Mouse (Mus musculus) thymus, postnatal 25 days (tissue): ENCODE results near the gene Pin1.

Experiments used
- DNase-seq: peaks from one replicate; pipeline ENCODE4 v3.0.0; 2022

Pin1 gene

DNA sequence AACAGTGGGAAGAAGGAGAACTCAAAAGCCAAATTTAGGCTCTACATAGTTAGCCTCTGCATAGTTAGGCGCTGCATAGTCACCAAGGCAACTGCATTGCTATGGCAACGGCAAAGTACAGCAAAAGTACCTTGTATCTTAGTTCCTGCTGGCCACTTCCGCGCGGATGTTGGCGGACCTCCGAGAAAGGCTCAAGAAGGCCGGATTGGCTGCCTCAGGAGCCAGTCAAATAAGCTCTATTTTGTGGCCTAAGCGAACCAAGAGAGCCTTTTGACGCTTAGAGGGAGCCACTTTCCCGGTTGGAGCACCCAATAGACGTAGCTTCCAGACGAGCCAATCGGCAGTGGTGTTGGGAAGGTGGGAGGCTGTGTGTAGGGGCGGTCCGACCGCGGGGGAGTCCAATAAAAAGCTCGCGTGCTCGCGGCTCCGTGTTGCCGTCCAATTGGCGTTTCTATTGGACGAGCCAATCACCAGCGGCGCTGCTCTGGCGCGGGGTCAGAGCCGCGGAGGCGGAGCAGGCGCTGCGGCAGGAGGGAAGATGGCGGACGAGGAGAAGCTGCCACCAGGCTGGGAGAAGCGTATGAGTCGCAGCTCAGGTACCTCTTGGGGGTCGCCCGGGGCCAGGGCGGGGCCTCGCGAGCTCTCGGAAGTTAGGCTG is at the start of gene Pin1:
Gene Pin1 (plus strand): TSS at position 494 of the 658 bp plus-strand sequence.
- peak; percentile 95 for DNase-seq

GRCm38 (mm10) chr9:20606269-20606668 is 45.6 kb upstream of the Pin1 start:
- no peak for DNase-seq

DNA sequence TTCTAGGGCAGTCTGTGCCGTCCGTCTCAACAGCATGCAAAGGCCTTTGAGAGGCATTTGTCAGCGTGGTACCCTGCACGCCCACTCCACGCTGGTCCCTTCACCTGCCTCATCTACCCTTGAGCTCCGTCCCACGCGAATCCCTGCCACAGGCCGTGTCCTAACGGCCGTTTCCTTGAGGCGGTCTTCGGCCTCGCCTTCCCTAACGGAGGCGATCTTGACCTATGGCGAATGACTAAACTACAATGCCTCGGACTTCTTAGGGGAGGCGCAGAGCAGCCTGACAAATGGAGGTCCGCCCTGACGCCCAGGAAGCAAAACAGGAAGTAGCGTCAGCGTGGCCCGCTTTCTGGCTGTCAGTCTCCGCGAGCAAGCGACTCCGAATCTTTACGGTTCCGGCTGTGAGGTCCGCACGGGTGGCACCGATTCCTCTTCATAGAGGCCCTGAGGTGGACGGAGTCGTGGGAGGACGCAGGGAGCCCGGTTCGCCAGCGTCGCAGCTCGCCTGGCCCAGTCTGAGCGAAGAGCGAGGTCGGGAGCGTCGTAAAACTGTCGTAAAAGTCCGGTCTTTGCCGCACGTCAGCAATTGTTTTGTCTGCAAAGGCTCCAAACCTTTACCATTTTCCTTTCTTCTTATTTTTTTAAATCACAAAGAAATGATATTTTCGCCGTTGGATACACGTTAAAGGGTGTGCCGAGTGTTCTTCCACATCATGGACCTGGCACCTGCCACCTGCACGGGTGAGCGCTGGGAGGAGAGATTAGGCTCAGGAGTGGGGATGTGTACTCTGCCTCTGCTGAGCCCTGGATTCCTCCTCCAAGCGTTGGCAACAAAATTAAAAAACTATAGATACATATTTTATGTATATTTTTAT is 44.6 kb upstream of the Pin1 start:
- peak; percentile 92 for DNase-seq

- peak; percentile 26 for DNase-seq
Observed at GRCm38 (mm10) chr9:20609831-20610464, 41.9 kb upstream of the Pin1 start.

- no peak for DNase-seq
Observed at GRCm38 (mm10) chr9:20611976-20612375, 39.9 kb upstream of the Pin1 start.

- DNase-seq, result no peak
Observed at GRCm38 (mm10) chr9:20616685-20617084, 35.2 kb upstream of the Pin1 start.

DNA sequence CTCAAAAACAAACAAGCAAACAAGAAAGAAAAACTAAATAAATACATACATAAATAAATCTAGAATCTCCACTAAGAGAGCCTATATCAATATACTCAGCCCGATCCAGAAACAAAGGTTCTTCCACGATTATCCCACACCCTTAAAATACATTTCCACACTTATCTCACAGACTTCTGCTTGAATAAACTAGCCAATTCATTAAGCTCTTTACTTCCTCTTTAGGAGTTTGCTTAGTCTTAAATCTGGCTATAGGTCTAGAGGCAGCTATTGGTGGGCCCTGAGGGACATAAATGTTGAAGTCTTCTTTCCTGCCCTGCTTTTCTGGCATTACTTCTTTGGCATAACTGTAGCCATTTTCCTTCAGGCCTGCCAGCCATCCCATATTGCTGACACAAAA is 20.6 kb upstream of the Pin1 start:
- no peak for DNase-seq

DNA sequence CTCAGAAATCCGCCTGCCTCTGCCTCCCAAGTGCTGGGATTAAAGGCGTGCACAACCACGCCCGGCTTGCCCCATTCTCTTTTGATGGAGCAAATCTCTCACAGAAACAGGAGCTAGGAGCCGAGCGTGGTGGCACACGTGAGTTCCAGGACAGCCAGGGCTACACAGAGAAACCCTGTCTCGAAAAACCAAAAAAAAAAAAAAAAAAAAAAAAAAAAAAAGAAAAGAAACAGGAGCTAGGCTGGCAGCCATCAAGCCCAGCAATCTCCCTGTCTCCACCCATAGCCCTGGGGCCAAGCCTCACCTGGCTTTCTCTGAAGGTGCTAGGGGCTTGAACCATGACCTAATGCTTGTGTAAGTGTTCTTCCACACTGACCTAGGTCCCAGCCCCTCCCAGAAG is 16.2 kb upstream of the Pin1 start:
- DNase-seq, result peak; percentile 60

GRCm38 (mm10) chr9:20636256-20636655 is 15.6 kb upstream of the Pin1 start:
- DNase-seq, result peak; percentile 90

GRCm38 (mm10) chr9:20636790-20637189 is 15.1 kb upstream of the Pin1 start:
- no peak for DNase-seq

DNA sequence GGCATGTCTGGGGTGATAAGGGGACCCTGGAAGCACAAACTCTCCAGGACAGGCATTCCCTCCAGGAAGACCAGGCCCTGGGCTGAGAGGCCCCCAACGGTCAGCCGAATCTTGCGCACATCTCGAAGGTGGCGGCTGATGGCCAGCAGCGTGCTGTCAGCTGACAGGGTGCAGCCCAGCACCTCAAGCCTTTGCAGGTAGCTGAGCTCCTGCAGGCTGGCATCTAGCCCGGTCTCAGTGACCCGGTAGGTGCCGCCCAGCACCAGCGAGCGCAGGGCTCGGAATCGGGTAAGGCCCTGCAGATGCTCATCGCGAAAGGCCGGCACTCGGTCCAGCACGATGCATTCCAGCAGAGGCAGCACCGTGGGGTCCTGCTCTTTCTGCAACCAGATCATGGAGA is 13.3 kb upstream of the Pin1 start:
- peak; percentile 25 for DNase-seq

DNA sequence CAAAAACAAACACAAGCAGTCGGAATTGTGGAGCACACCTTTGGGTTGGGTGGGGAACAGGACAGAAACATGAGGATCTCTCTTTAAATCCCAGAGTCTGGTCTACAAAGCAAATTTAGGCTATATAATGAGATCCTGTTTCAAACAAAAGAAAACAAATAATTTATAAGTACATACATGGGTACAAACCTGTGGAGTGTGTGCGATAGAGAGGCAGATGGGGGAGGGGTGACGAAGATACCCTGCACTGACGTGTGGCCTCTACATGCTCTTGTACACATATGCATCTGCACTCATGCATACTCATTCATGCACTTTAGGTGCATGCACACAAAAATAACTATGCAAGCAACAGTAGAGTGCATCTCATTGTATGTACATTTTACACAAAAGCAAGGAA is 12.4 kb upstream of the Pin1 start:
- peak; percentile 48 for DNase-seq

DNA sequence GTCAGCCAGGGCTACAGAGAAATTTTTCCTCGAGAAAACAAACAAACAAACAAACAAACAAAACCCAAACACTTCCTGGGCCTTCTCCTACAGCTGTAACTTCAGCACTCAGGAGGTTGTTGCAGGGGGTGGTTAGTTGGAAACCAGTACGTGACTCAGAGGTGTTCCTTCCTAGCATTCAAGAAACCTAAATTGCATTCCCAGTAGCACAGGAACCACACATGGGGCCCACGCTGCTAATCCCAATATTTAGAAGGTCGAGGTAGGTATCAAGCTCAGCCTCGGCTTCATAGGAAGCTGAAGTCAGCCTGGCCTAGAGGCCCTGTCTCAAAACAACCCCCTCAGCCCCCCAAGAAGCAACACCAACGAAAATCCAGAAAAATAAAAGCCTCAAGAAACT is 10.4 kb upstream of the Pin1 start:
- peak; percentile 56 for DNase-seq

DNA sequence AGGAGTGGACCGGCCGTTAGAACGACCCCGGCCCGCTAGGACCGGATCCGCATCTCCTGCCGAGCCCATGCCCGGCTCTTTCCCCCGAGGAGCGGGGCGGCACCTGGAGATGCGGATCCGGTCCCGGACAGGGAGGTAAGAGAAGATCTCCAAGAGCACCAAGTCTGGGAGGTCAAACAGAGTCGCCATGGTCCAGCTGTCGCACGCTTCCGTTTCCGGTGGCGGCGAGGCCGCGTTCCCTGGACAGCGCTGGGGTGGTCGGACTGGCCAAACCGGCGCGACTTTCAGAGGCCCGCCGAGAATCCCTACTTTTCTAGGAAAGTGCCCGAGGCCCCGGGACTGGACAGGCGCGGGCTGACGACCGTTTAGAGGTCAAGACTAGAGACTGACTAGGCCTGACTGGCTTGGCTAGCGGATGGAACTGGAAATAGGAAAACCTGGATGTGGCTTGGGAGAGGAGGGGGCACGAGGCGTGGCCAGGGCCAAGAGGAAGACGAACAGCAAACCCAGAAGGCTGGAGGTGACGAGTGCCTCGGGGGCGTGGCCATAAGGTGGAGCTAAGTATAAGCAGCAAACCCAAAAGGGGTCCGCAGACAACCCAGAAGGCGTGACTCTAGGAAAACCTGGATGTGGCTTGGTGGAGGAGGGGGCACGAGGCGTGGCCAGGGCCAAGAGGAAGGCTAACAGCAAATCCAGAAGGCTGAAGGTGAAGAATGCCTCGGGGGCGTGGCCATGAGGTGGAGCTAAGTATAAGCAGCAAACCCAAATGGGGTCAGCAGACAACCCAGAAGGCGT is 9.6 kb upstream of the Pin1 start, which contains the start of gene Ubl5:
Gene Ubl5 (plus strand): TSS at position 778 of the 795 bp plus-strand sequence.
- peak; percentile 92 for DNase-seq

GRCm38 (mm10) chr9:20642896-20643466 is 8.9 kb upstream of the Pin1 start:
- DNase-seq, result peak; percentile 90

DNA sequence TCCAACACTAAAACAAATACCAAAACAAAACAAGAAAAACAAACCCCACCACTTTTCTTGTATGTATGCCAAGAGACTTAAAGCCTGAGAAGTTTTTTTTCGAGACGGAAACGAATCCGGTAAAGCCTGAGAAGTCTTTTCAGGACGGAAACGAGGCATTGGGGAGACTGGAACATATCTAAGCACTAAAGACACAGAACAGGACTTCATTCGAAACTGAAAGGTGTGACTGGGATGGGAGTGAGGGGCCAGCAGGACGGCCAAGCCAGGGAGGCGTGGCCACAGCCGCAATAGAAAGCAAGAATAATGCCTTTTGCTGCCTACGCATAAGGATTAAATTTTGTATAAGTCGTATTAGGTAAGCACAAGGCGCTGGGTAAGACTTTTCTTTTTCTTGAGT is 8.1 kb upstream of the Pin1 start:
- peak; percentile 15 for DNase-seq

DNA sequence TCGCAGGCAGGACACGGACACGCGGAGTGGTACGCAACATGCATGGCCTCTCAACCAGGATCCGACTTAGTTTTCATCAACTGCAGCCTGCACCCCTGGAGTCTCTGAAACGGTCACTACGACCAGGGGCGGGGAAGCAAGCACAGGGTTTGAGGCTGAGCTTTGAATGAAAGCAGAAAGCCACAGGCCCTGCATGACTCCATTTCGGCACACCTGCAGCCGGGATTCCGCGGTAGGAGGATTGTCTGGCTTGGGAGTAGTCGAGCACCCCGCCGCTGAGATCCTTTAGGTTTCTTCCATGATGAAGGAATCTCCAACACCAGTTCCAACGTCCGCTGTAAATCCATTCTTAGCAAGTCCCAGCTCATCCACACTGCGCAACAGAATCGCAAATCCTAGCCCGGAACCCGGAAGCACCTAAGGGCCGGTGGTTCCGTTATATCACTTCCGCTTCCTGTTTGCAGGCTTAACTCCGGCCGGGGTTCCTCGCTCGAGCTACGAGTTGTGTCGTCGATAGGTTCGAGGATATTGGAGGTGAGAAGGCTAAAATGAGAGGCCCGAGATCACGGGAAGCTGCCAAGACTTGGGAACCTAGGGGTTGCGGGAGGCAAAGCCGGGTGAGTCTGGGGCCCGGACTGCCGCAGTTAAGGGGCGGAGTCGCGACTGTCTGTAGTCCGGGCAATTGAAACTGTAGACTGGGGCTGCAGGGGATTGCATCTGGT is 7.4 kb upstream of the Pin1 start, which contains the start of gene Fbxl12:
Gene Fbxl12 (minus strand): TSS at position 408 of the 722 bp plus-strand sequence.
- DNase-seq, result peak; percentile 73

- DNase-seq, result peak; percentile 25
Observed at GRCm38 (mm10) chr9:20645121-20645520, 6.8 kb upstream of the Pin1 start.

DNA sequence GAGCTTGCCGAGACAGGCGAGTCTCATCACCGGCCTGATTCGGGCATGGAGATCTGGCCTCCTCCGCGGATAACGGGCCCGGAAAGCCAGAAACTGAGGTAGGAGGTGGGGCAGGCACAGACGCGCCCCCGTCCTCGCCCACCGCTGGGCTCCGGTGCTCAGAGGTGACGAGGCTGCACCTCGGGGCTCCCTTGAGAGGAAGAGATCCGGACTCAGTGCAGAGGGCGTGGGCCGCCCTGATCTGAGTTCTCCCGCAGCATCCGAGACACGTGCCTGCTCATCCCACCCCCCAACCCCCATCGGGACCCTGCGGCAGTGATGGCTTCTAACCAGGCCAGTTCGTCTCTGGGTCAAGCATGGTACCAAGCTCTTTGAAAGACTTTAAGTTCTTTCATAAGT is 364 bp downstream of the Pin1 start:
- DNase-seq, result no peak

- DNase-seq, result no peak
Observed at GRCm38 (mm10) chr9:20653859-20654258, 2.0 kb downstream of the Pin1 start.

DNA sequence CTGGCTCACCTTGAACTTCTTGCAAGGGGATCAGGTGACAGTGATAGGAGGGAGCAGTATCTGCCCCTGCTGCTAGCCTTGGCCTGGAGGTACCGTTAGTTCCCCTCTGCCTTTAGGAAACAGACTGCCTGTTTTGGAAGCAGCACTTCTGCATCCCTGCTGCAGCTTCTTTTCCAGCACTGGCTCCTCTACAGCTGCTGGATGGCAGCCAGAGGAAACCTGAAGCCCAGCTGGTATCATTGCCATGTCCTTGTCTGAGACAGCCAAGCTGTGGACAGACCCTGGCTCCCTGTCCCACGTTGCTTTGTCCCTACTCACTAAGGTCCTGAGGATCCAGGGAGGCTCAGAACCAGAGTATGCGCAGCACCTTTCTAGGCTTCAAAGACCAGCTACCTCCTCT is 5.7 kb downstream of the Pin1 start:
- DNase-seq, result no peak

DNA sequence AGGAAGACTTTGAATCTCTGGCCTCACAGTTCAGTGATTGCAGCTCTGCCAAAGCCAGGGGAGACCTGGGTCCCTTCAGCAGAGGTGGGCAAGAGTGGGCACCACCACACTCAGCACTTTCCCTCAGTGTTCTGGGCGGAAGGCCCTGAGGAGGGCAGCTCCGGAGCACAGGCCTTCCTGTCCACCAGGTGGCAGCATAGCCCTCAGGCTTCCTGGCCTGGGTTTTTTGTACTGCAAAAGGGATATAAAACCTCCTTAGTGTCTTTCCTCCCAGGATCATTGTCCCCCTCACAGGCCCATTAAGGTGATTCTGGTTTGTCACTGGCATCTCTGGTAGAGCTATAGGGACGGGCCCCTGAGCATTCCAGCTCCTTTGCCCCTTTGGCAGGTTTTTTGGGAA is 10.4 kb downstream of the Pin1 start:
- DNase-seq, result peak; percentile 76
